Mouse (Mus musculus) embryo, embryonic 9.5 days (tissue): ENCODE data around the gene Pnmal1.

ENCODE experiments used
- DNase-seq: peaks from one replicate; pipeline ENCODE4 v3.0.0-alpha.2; 2017; ENCODE audit errors: extremely low spot score

The Pnmal1 gene

GRCm38 (mm10) chr7:16959539-16960187 is at the start of gene Pnmal1:
TSS of gene Pnmal1 (plus strand) at chr7:16959679.
- peak; percentile 82 for DNase-seq

GRCm38 (mm10) chr7:16909909-16910308 is 49.6 kb upstream of the Pnmal1 start:
- no peak for DNase-seq

- DNase-seq = no peak
These were observed 47.6 kb upstream of the Pnmal1 start for GRCm38 (mm10) chr7:16911904-16912303.

GRCm38 (mm10) chr7:16912360-16912759 is 47.1 kb upstream of the Pnmal1 start:
- DNase-seq = no peak

DNA sequence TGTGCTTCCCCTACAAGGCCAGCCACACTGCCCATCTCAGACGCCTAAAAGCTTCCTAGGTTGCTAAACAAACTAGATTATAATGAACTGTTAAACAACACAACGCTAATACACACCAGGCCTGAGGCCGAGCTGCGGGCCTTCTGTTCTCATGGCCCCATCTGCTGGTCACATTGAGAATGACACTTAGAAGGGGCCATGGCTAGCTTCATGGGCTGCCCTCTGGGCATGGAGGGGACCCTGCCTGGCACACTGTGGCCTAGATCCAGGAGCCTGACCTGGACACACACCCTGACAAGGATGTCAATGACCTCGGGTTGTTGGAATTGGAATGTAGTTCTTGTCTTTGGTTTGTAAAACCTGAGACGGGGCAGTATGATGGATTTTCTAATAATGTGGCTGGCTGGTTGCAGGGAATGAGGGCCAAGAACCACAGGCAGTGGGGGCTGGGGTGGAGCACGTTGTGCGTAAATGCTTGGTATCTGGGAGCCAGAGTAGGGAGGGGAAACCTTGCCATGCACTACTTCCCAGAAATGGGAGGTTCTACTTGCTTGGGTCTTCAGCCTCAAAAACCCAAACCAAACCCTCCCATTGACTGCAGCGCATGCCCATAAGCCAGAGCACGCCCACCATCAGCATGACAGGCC is 45.5 kb upstream of the Pnmal1 start:
- peak; percentile 78 for DNase-seq

- no peak for DNase-seq
These were observed 44.8 kb upstream of the Pnmal1 start for GRCm38 (mm10) chr7:16914453-16915343.

- DNase-seq = no peak
These were observed 43.8 kb upstream of the Pnmal1 start for GRCm38 (mm10) chr7:16915461-16916340.

DNA sequence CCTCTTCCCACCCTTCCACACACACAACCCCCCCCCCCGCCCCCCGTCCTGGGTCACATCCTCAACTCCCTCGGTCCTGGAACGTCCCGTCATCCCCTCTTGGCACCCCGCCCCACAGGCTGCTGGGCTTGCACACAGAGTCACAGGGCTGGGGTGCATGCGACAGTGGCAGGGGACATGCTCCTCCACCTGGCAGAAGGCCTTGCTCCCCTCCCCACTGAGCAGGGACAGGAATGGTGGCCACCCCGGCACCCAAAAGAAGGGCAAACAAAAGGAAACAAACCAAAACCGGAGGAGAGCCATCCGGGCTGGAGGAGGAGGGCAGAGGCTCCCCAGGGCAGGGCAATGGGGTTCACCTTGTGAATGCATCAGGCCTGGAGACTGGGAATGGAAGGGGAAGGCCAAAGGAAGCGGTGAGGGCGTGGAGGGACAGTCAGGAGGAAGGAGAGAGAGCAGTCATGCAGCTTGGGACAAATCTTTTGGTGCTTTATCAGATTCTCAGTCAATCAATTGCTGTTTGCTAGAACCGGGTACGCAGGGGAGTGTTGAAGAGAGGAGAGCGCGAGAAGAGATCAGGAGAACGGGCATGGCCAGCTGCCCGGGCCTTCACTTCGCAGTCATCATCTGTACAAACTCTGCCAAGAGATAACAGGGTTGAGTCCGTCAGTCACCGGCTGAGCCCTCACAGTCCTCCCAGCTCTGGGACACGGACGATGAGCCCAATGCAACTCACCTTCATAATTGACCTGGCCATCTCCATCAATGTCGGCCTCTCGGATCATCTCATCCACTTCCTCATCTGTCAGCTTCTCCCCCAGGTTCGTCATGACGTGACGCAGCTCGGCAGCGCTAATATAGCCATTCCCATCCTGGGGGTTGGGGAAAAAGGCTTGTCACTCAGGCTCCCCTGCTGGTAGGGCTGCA is 42.9 kb upstream of the Pnmal1 start:
- no peak for DNase-seq

GRCm38 (mm10) chr7:16917447-16917846 is 42.0 kb upstream of the Pnmal1 start:
- no peak for DNase-seq

- DNase-seq = no peak
These were observed 41.5 kb upstream of the Pnmal1 start for GRCm38 (mm10) chr7:16918014-16918413.

DNA sequence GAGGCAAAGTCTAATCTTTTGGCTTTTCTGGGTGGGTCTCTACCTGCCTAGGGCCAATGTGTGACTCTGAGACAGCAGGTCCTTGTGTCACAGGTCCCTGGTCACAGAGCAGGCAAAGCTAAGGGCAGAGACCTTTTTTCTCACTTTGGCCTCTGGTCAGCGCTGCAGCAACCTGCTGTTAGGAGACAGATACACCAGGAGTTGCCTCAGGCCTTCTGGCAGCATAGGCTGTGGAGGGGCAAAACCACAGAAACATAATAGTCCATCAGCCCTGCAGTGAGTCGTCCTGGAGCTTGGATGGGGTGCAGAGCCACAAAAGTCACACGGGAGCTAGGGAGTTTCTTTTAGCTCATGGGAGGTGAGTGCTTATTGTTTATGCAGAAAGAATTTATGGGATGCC is 40.8 kb upstream of the Pnmal1 start:
- no peak for DNase-seq

DNA sequence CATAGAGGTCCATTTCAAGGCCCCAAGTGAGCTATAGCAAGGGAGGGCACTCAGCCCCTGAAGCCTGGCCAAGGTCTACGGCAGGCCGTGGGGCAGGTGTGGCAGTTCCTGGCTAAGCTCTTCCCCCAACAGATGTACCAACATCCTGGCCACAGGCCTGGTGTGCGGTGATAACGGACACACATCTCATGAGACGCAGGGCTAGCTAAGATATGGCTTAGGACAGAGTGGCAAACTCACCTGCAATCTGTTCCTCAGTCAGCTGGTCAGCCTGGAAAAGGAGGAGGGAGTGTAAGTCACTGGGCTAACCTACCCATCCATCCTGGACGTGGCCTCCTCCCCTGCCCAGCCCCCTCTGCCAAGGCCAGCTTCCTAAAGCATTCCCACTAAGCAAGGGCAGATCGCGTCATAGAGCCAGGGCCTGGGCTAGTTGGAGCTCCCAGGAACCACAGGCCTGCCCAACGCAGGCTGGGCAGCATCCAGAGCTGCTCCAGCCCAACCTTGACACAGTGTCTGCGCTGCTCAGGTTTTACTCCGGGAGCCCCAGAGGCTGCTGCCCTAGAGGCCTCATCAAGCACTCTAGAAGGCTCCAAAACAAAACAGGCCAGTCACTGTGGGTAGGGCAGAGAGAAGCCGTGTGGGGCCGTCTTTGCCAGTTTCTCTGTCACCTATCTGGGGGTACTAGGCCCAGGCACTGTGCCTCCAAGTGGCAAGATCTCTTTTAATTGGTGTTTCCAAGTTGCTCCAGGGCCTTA is 39.9 kb upstream of the Pnmal1 start:
- no peak for DNase-seq

GRCm38 (mm10) chr7:16920150-16920579 is 39.3 kb upstream of the Pnmal1 start:
- no peak for DNase-seq

GRCm38 (mm10) chr7:16920818-16921791 is 38.4 kb upstream of the Pnmal1 start:
- no peak for DNase-seq

DNA sequence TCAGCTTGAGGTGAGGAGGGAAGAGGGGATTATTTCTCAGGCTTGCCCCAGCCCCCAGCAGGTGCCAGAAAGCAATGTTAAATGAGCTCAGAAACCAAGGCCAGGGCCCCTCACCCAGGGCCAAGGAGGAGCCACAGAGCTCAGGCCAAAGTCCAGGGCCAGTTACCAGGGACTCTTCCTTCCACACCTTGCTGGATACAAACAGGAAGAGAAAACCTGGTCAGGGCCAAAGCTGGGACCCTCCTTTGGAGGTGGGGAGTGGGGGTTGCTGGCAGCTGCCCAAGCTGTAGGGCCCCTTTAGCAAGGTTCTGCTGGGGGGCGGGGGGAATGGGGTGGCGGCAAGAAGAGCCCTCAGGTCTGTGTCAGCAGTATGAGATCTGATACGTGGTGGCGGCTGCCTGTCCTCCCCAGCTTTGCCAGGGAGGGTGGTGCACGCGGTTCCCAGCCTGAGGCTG is 37.6 kb upstream of the Pnmal1 start:
- no peak for DNase-seq

GRCm38 (mm10) chr7:16922360-16922973 is 37.0 kb upstream of the Pnmal1 start:
- DNase-seq = no peak

DNA sequence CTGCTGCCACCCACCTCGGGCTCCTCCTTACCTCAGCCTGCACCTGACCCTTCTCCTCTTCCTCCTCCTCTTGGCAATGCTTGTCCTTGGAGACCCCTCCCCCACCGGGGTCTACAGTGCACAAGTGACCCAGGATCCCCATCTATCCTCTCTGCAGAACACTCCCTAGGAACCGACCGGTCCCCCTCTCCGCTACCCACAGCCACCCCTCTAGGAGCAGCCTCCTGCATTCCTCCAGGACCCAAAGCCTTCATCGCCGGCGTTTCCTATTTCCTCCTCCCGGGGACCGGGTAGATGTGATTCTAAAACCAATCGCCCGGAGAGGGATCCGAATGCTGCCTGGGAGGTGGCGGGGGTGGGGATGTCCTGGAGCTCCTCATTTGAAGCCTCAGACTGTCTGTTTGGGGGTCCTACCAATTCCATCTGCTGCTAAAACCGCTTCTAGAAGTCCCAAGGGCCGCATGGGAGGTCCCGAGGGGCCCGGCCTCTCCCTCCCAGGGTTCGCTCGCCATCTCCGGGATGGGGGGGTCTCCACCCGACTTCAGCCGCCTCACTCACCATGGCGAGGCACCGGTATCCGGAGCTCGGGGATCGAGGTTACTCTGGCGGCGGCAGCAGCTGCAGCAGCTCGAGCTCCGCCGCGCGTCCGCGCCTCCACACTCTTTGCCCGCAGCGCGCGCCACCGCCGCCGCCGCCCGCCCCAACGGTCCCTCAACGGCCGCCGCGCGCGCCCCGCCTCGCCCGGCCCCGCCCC is 36.0 kb upstream of the Pnmal1 start:
- DNase-seq = no peak
